ENCODE assay signal across 8 mouse cellular contexts in genomic region chr14:14346813-14347100, GRCm38 (mm10). TPM values are rescaled to one million over a fixed set of nuclear protein-coding genes. Genes with fewer than 3 reads are reported as not detected.
A peak's percentile ranks its signal among the peaks of the same experiment; 100 is the strongest.
DNase-seq lines count a peak whose midpoint lies in the region; ATAC-seq and TF ChIP-seq lines count a peak whose summit lies in the region.

No protein-coding gene starts in this region.

- no peak for TF ChIP-seq POLR2A in testis, adult 2 months (IDR thresholded peaks at IDR 0.05; ENCODE audit: control insufficient read depth, low read depth, low read length)
- no peak for TF ChIP-seq POLR2A in limb, embryonic 14.5 days (IDR thresholded peaks at IDR 0.05; ENCODE audit: borderline replicate concordance, extremely low read depth, insufficient read depth, insufficient read length)

- ATAC-seq in limb, embryonic 14.5 days (ENCODE audit: low FRiP score, low read depth), result no peak
- ATAC-seq in stomach, embryonic 16.5 days (ENCODE audit: insufficient read depth, low FRiP score), result no peak

- peak overlapping the region; percentile 86 for H3K27ac ChIP-seq in gastrocnemius, adult 2 months
- H3K27ac ChIP-seq in testis, adult 2 months (ENCODE audit: control insufficient read depth, insufficient read depth, low read depth, low read length), result peak overlapping the region; percentile 90
- 0 out of 2 replicates have a peak overlapping the region, but pooled peaks have one; percentile 70 for H3K27ac ChIP-seq in limb, embryonic 14.5 days (replicated peaks; ENCODE audit: low read depth, low read length)
- H3K27ac ChIP-seq in stomach, embryonic 16.5 days (ENCODE audit: low read length), result peak overlapping the region; percentile 79

- TF ChIP-seq CTCF in gastrocnemius, adult 2 months (IDR thresholded peaks at IDR 0.05), result no peak
- TF ChIP-seq CTCF in testis, adult 2 months (IDR thresholded peaks at IDR 0.05; ENCODE audit: control insufficient read depth, insufficient read depth, insufficient replicate concordance, low read depth, low read length), result no peak

- intact Hi-C loops in gastrocnemius, adult 2 months (cut with DNase I), result no loop called here
- intact Hi-C loops in left cerebral cortex, postnatal 10 days (cut with DNase I), result loop anchor here (10.0 kb wide), 1 partner anchor 358 kb away; the partner anchor contains the start of gene Slc4a7

- 31% methylated on average over 7 of the region's 16 CpGs for WGBS in limb, embryonic 14.5 days
- WGBS in stomach, embryonic 16.5 days, result 24% methylated on average over 16 of the region's 16 CpGs

- H3K27me3 ChIP-seq in testis, adult 2 months (ENCODE audit: control insufficient read depth, insufficient read depth, low read length), result no peaks in the 10 kb centered on the region
- no peaks in the 10 kb centered on the region for H3K27me3 ChIP-seq in limb, embryonic 14.5 days (ENCODE audit: control insufficient read depth, insufficient read depth, low read length)
- H3K27me3 ChIP-seq in stomach, embryonic 16.5 days (ENCODE audit: control insufficient read depth, insufficient read depth, low read length), result no peaks in the 10 kb centered on the region

- H3K9ac ChIP-seq in limb, embryonic 14.5 days (ENCODE audit: low read depth, low read length, severe bottlenecking), result peak overlapping the region; percentile 66
- peak overlapping the region; percentile 80; the same call in 1 of the 2 replicates for H3K9ac ChIP-seq in stomach, embryonic 16.5 days (ENCODE audit: low read length)

- H3K4me3 ChIP-seq in gastrocnemius, adult 2 months, result peak overlapping the region; percentile 89
- H3K4me3 ChIP-seq in testis, adult 2 months (ENCODE audit: control insufficient read depth, low read depth, low read length), result peak overlapping the region; percentile 96
- peak overlapping the region; percentile 65 for H3K4me3 ChIP-seq in limb, embryonic 14.5 days (replicated peaks; ENCODE audit: low read length)
- H3K4me3 ChIP-seq in stomach, embryonic 16.5 days (replicated peaks; ENCODE audit: low read length), result peak overlapping the region; percentile 69

- H3K9me3 ChIP-seq in limb, embryonic 14.5 days (ENCODE audit: control insufficient read depth, low read length), result peaks cover 52% of the 10 kb centered on the region
- peaks cover 46% of the 10 kb centered on the region for H3K9me3 ChIP-seq in stomach, embryonic 16.5 days (replicated peaks; ENCODE audit: control insufficient read depth, low read length)

- no peaks in the 10 kb centered on the region for H3K36me3 ChIP-seq in testis, adult 2 months (ENCODE audit: control insufficient read depth, insufficient read depth, low read length)
- no peaks in the 10 kb centered on the region for H3K36me3 ChIP-seq in limb, embryonic 14.5 days (ENCODE audit: control insufficient read depth, insufficient read depth, low read length)
- H3K36me3 ChIP-seq in stomach, embryonic 16.5 days (ENCODE audit: control insufficient read depth, insufficient read depth, low read length), result 0 out of 2 replicates have a peak, but pooled peaks cover 7% of the 10 kb centered on the region

- no peak for DNase-seq in gastrocnemius, adult 2 months
- DNase-seq in gastrocnemius, adult 8-10 months (ENCODE audit: low spot score in 2 of 2), result no peak
- DNase-seq in testis, postnatal 14 days (ENCODE audit: low spot score), result no peak
- no peak for DNase-seq in limb, embryonic 14.5 days (ENCODE audit: low spot score)
- no peak for DNase-seq in left cerebral cortex, postnatal 10 days (ENCODE audit: extremely low spot score in 1 of 2, low spot score in 2 of 2)
- no peak for DNase-seq in cerebellum, postnatal 25 days

- H3K4me1 ChIP-seq in testis, adult 2 months (ENCODE audit: control insufficient read depth, insufficient read depth, low read length), result peaks cover 37% of the 10 kb centered on the region
- H3K4me1 ChIP-seq in limb, embryonic 14.5 days (ENCODE audit: control insufficient read depth, insufficient read depth, low read length), result no peaks in the 10 kb centered on the region
- no peaks in the 10 kb centered on the region for H3K4me1 ChIP-seq in stomach, embryonic 16.5 days (ENCODE audit: control insufficient read depth, insufficient read depth, low read length)

- peak overlapping the region; percentile 85 for H3K4me2 ChIP-seq in limb, embryonic 14.5 days (replicated peaks; ENCODE audit: low read depth, low read length, severe bottlenecking)
- peak overlapping the region; percentile 93 for H3K4me2 ChIP-seq in stomach, embryonic 16.5 days (ENCODE audit: low read depth, low read length)

RNA-seq across cellular contexts. Expression of gene Il3ra, which starts 0.7 kb away (rescaled TPM):
- 1 to 10 TPM; 1.5 to 2.5 TPM for total RNA-seq in gastrocnemius, adult 2 months (2021)
- total RNA-seq in gastrocnemius, adult 8-10 months (2022), result 1 to 10 TPM; 1.1 to 3.2 (median 1.3) TPM
- polyA plus RNA-seq in testis, adult 2 months (2012; rRNA removed), result 46.5 and 51.0 TPM in 2 replicates
- polyA plus RNA-seq in limb, embryonic 14.5 days (2012; rRNA removed), result 35.5 and 53.2 TPM in 2 replicates
- polyA plus RNA-seq in limb, embryonic 14.5 days (2014; fragmentation: Nextera tagmentation; extraction: Ambion mirVana), result 4.4 and 6.0 TPM in 2 replicates
- 5.2 and 7.5 TPM in 2 replicates for polyA plus RNA-seq in stomach, embryonic 16.5 days (2015; fragmentation: Nextera tagmentation; extraction: Ambion mirVana)
- total RNA-seq in left cerebral cortex, postnatal 10 days (2021), result 1 to 10 TPM; 3.4 TPM

RNA-seq across cellular contexts. Expression of gene Olfr31, which starts 24.1 kb away (rescaled TPM):
- not detected for total RNA-seq in gastrocnemius, adult 2 months (2021)
- total RNA-seq in gastrocnemius, adult 8-10 months (2022), result not detected
- 0.40 TPM in 1 of 2 replicates, not detected in the other for polyA plus RNA-seq in testis, adult 2 months (2012; rRNA removed)
- polyA plus RNA-seq in limb, embryonic 14.5 days (2012; rRNA removed), result not detected in 2 replicates
- polyA plus RNA-seq in limb, embryonic 14.5 days (2014; fragmentation: Nextera tagmentation; extraction: Ambion mirVana), result not detected in 2 replicates
- not detected in 2 replicates for polyA plus RNA-seq in stomach, embryonic 16.5 days (2015; fragmentation: Nextera tagmentation; extraction: Ambion mirVana)
- not detected for total RNA-seq in left cerebral cortex, postnatal 10 days (2021)

RNA-seq across cellular contexts. Expression of gene Olfr721-ps1, which starts 54.3 kb away (rescaled TPM):
- not detected for total RNA-seq in gastrocnemius, adult 2 months (2021)
- not detected for total RNA-seq in gastrocnemius, adult 8-10 months (2022)
- not detected in 2 replicates for polyA plus RNA-seq in testis, adult 2 months (2012; rRNA removed)
- not detected in 2 replicates for polyA plus RNA-seq in limb, embryonic 14.5 days (2012; rRNA removed)
- not detected in 2 replicates for polyA plus RNA-seq in limb, embryonic 14.5 days (2014; fragmentation: Nextera tagmentation; extraction: Ambion mirVana)
- not detected in 2 replicates for polyA plus RNA-seq in stomach, embryonic 16.5 days (2015; fragmentation: Nextera tagmentation; extraction: Ambion mirVana)
- total RNA-seq in left cerebral cortex, postnatal 10 days (2021), result not detected
